Mouse (Mus musculus): Measurements from ENCODE around the gene Ceacam9. TPM values are rescaled to one million over a fixed set of nuclear protein-coding genes. Genes with fewer than 3 reads are reported as not detected.
"Not testable (repeated sequence)": the region's sequence is repeated elsewhere in the genome, so short reads cannot be mapped to it uniquely, and the experiment has no call there.

The Ceacam9 gene
- not detected in 2 replicates for polyA plus RNA-seq (2012; rRNA removed)

DNA sequence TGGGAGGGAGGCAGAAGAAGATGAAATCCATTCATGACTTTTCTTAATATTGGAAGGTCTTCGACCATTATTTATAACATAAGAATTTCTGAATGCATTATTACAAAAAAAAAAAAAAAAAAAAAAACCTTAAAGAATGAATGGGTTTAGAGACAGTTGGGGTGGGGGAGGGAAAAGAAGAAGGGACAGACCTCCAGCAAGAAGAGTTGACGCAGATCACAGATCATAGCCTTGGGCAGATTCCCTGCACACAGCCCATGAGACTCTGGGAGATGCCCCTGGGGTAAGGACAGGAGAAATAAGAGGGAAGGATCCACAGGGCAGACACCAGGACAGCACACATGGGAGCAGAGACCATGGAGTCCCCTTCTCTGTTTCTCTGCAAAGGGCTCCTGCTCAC is at the start of gene Ceacam9:
Gene Ceacam9, plus strand, starts transcription at position 301 of the 400 bp plus-strand sequence.
- H3K27ac ChIP-seq (ENCODE audit: insufficient read depth, low read length): no peak within 1 kb of the TSS
- DNase-seq (ENCODE audit: low read depth in 1 of 2, low spot score in 2 of 2): no peak
- H3K4me1 ChIP-seq (ENCODE audit: control insufficient read depth, insufficient read depth, insufficient read length): peaks cover under 1% of the 10 kb centered on the region; the same call in 1 of the 2 replicates
- no peaks in the 10 kb centered on the region for H3K27me3 ChIP-seq (ENCODE audit: control insufficient read depth, insufficient read depth, low read length)
- H3K36me3 ChIP-seq (ENCODE audit: control insufficient read depth, insufficient read depth, low read length): no peaks in the 10 kb centered on the region
- WGBS: 90% methylated on average over 2 of the region's 2 CpGs
- H3K4me3 ChIP-seq (ENCODE audit: extremely low read depth, insufficient read depth, insufficient read length): no peak within 1 kb of the TSS
- TF ChIP-seq POLR2A (IDR thresholded peaks at IDR 0.05; ENCODE audit: low read depth, low read length) (no peak), CTCF (IDR thresholded peaks at IDR 0.05; ENCODE audit: extremely low read depth, insufficient read depth, insufficient read length, insufficient replicate concordance) (no peak)

DNA sequence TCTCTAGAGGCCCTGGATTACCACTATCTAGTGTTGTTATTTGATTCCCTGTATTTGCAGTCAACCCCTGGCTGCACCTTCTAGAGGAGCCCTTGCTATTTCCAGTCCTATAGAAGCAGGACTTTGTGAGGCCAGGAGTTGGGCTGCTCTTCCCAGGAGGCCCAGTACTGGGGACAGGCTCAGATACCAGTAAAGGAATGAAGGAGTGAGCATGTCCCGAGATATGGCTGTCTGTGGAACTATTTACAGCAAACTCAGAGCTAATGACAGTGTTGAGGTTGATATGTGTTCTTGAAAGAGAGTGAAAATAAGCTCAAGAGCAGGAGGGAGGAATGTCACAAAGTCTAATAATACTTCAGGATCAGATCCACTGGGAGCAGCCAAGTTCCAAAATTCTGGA is 47.9 kb upstream of the Ceacam9 start:
- no peak for TF ChIP-seq CTCF (IDR thresholded peaks at IDR 0.05; ENCODE audit: extremely low read depth, insufficient read depth, insufficient read length, insufficient replicate concordance)
- no peak for TF ChIP-seq POLR2A (IDR thresholded peaks at IDR 0.05; ENCODE audit: low read depth, low read length)
- H3K4me3 ChIP-seq (ENCODE audit: extremely low read depth, insufficient read depth, insufficient read length): no peak overlapping the region
- 82% methylated on average over 1 of the region's 1 CpGs for WGBS

GRCm38 (mm10) chr7:16674699-16675098 is 47.0 kb upstream of the Ceacam9 start:
- not testable (repeated sequence) for H3K27me3 ChIP-seq (ENCODE audit: control insufficient read depth, insufficient read depth, low read length); DNase-seq (ENCODE audit: low read depth in 1 of 2, low spot score in 2 of 2); H3K4me3 ChIP-seq (ENCODE audit: extremely low read depth, insufficient read depth, insufficient read length); H3K27ac ChIP-seq (ENCODE audit: insufficient read depth, low read length); H3K36me3 ChIP-seq (ENCODE audit: control insufficient read depth, insufficient read depth, low read length); H3K4me1 ChIP-seq (ENCODE audit: control insufficient read depth, insufficient read depth, insufficient read length)
- WGBS: 65% methylated on average over 5 of the region's 5 CpGs

More for the DNA sequence above, 47.9 kb upstream of the Ceacam9 start:
- DNase-seq (ENCODE audit: low read depth in 1 of 2, low spot score in 2 of 2): no peak
- H3K4me1 ChIP-seq (ENCODE audit: control insufficient read depth, insufficient read depth, insufficient read length): no peaks in the 10 kb centered on the region
- H3K27ac ChIP-seq (ENCODE audit: insufficient read depth, low read length): no peak overlapping the region
- H3K36me3 ChIP-seq (ENCODE audit: control insufficient read depth, insufficient read depth, low read length): no peaks in the 10 kb centered on the region
- H3K27me3 ChIP-seq (ENCODE audit: control insufficient read depth, insufficient read depth, low read length): no peaks in the 10 kb centered on the region

GRCm38 (mm10) chr7:16675605-16676004 is 46.1 kb upstream of the Ceacam9 start, which contains the start of gene Ceacam15:
Ceacam15 (minus strand) TSS chr7:16675705.
- no peak for TF ChIP-seq POLR2A (IDR thresholded peaks at IDR 0.05; ENCODE audit: low read depth, low read length)
- TF ChIP-seq CTCF (IDR thresholded peaks at IDR 0.05; ENCODE audit: extremely low read depth, insufficient read depth, insufficient read length, insufficient replicate concordance): no peak
- Histone ChIP-seq H3K36me3 (ENCODE audit: control insufficient read depth, insufficient read depth, low read length) (no peaks in the 10 kb centered on the region), H3K27me3 (ENCODE audit: control insufficient read depth, insufficient read depth, low read length) (no peaks in the 10 kb centered on the region), H3K4me3 (ENCODE audit: extremely low read depth, insufficient read depth, insufficient read length) (no peak within 1 kb of the TSS), H3K4me1 (ENCODE audit: control insufficient read depth, insufficient read depth, insufficient read length) (no peaks in the 10 kb centered on the region), H3K27ac (ENCODE audit: insufficient read depth, low read length) (no peak within 1 kb of the TSS)
- 52% methylated on average over 1 of the region's 1 CpGs for WGBS
- DNase-seq (ENCODE audit: low read depth in 1 of 2, low spot score in 2 of 2): no peak

DNA sequence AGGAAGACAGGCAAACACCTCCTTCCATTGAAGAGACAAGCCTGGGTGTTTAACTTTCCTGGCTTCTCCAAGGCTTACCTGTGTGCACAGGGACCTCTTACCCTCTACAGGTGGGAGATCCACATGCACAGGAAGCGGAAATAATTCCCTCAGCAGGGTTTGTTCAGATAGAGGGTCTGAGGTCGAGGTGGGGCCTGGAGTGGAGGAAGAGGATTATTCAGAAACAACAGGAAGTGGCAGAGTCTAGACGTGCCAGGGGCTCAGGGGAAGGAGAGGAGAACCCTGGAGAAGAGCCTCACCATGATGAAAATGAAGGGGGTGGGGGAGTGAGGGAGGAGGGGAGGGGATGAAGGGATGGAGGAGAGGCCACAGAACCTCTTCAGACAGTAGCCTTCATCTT is 41.5 kb upstream of the Ceacam9 start:
- H3K36me3 ChIP-seq (ENCODE audit: control insufficient read depth, insufficient read depth, low read length); H3K27me3 ChIP-seq (ENCODE audit: control insufficient read depth, insufficient read depth, low read length); H3K4me1 ChIP-seq (ENCODE audit: control insufficient read depth, insufficient read depth, insufficient read length); H3K4me3 ChIP-seq (ENCODE audit: extremely low read depth, insufficient read depth, insufficient read length); DNase-seq (ENCODE audit: low read depth in 1 of 2, low spot score in 2 of 2); H3K27ac ChIP-seq (ENCODE audit: insufficient read depth, low read length): not testable (repeated sequence)
- whole genome bisulfite sequencing: 29% methylated on average over 3 of the region's 3 CpGs

DNA sequence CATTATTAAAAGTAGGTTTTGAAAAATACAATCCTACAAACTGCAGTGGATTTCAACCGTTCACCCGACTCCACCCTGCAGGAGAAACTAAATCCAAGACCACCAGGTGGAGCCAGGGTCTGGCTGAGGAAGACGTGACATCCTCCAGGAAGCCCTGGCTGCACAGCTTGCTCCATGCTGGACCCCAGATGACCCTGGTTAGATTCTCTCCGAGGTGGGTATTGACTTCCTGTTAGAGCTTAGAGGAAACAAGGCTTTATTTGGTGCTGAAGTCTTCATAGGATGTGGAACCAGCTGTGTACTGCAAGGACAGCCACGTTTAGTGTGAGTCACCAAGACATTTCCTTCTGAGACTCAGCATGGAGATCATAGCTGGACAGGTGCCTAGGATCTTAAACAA is 32.5 kb upstream of the Ceacam9 start:
- no peaks in the 10 kb centered on the region for H3K36me3 ChIP-seq (ENCODE audit: control insufficient read depth, insufficient read depth, low read length)
- no peak for TF ChIP-seq POLR2A (IDR thresholded peaks at IDR 0.05; ENCODE audit: low read depth, low read length)
- no peak for TF ChIP-seq CTCF (IDR thresholded peaks at IDR 0.05; ENCODE audit: extremely low read depth, insufficient read depth, insufficient read length, insufficient replicate concordance)
- H3K4me1 ChIP-seq (ENCODE audit: control insufficient read depth, insufficient read depth, insufficient read length): no peaks in the 10 kb centered on the region
- no peak overlapping the region for H3K4me3 ChIP-seq (ENCODE audit: extremely low read depth, insufficient read depth, insufficient read length)
- WGBS: 60% methylated on average over 5 of the region's 5 CpGs
- no peak for DNase-seq (ENCODE audit: low read depth in 1 of 2, low spot score in 2 of 2)
- no peak overlapping the region for H3K27ac ChIP-seq (ENCODE audit: insufficient read depth, low read length)
- no peaks in the 10 kb centered on the region for H3K27me3 ChIP-seq (ENCODE audit: control insufficient read depth, insufficient read depth, low read length)

GRCm38 (mm10) chr7:16695025-16695424 is 26.7 kb upstream of the Ceacam9 start:
- Histone ChIP-seq H3K27me3 (ENCODE audit: control insufficient read depth, insufficient read depth, low read length) (no peaks in the 10 kb centered on the region), H3K27ac (ENCODE audit: insufficient read depth, low read length) (no peak overlapping the region), H3K36me3 (ENCODE audit: control insufficient read depth, insufficient read depth, low read length) (no peaks in the 10 kb centered on the region), H3K4me3 (ENCODE audit: extremely low read depth, insufficient read depth, insufficient read length) (no peak overlapping the region), H3K4me1 (ENCODE audit: control insufficient read depth, insufficient read depth, insufficient read length) (no peaks in the 10 kb centered on the region)
- TF ChIP-seq CTCF (IDR thresholded peaks at IDR 0.05; ENCODE audit: extremely low read depth, insufficient read depth, insufficient read length, insufficient replicate concordance) (peak; percentile 30; the same call in 1 of the 2 replicates), POLR2A (IDR thresholded peaks at IDR 0.05; ENCODE audit: low read depth, low read length) (no peak)
- peak; percentile 12 to 35 for DNase-seq (ENCODE audit: low read depth in 1 of 2, low spot score in 2 of 2)
- 32% methylated on average over 3 of the region's 3 CpGs for WGBS
